Mouse (Mus musculus) midbrain, postnatal 0 days (tissue): ENCODE data around the gene Catip. TPM values are rescaled to one million over a fixed set of nuclear protein-coding genes. Genes with fewer than 3 reads are reported as not detected.
"Not testable (repeated sequence)": the region's sequence is repeated elsewhere in the genome, so short reads cannot be mapped to it uniquely, and the experiment has no call there.

Source experiments
- ATAC-seq: fragments of 200-750 bp; cut with Nextera tagmentation; 2 replicates; pipeline ENCODE4 v1.8.0; 2017; ENCODE audit warnings: moderate number of reproducible peaks, mild to moderate bottlenecking, moderate TSS enrichment, moderate library complexity; ENCODE audit not compliant: low FRiP score
- DNase-seq: peaks from one replicate; pipeline ENCODE4 v3.0.0-alpha.2; 2015; ENCODE audit warnings: low spot score
- H3K27ac ChIP-seq: fragments of 300-500 bp; sonication (generic); 2 replicates; pipeline ENCODE4 v1.5.1; 2014; ENCODE audit warnings: low read depth, mild to moderate bottlenecking, low read length, mixed read lengths
- H3K27me3 ChIP-seq: fragments of 300-500 bp; sonication (generic); 2 replicates; pipeline ENCODE4 v1.6.1; 2014; ENCODE audit warnings: low read length, control low read depth, mixed read lengths; ENCODE audit not compliant: insufficient read depth
- H3K36me3 ChIP-seq: fragments of 300-500 bp; sonication (generic); 2 replicates; pipeline ENCODE4 v1.6.1; 2014; ENCODE audit warnings: low read length, control low read depth, mixed read lengths; ENCODE audit not compliant: insufficient read depth
- H3K4me1 ChIP-seq: fragments of 300-500 bp; sonication (generic); 2 replicates; pipeline ENCODE4 v1.6.1; 2014; ENCODE audit warnings: mild to moderate bottlenecking, control low read depth, antibody characterized with exemption, low read length, mixed read lengths; ENCODE audit not compliant: insufficient read depth
- H3K4me2 ChIP-seq: fragments of 300-500 bp; sonication (generic); 2 replicates; pipeline ENCODE4 v1.6.1; 2014; ENCODE audit warnings: low read depth, mild to moderate bottlenecking, low read length, mixed read lengths; ENCODE audit not compliant: poor library complexity, severe bottlenecking
- H3K4me3 ChIP-seq: fragments of 300-500 bp; sonication (generic); 2 replicates; pipeline ENCODE4 v1.5.1; 2014; ENCODE audit warnings: low read depth, mild to moderate bottlenecking, low read length, moderate library complexity
- H3K9ac ChIP-seq: fragments of 300-500 bp; sonication (generic); replicated peaks from 2 replicates; pipeline ENCODE4 v1.6.1; 2014; ENCODE audit warnings: mild to moderate bottlenecking, low read length, moderate library complexity, mixed read lengths; ENCODE audit not compliant: poor library complexity, severe bottlenecking
- H3K9me3 ChIP-seq: fragments of 300-500 bp; sonication (generic); 2 replicates; pipeline ENCODE4 v1.6.1; 2016; ENCODE audit warnings: low read length, control low read depth
- CTCF ChIP-seq: IDR thresholded peaks from 2 replicates; pipeline ENCODE4 v1.5.1; 2016; ENCODE audit warnings: antibody characterized with exemption, mild to moderate bottlenecking
- WGBS: fragments of 180-500 bp; shearing (Covaris S2); extraction: QIAGEN DNeasy Blood & Tissue Kit; methylation state at CpG from one replicate; pipeline ENCODE4 v1.1.7; 2014; 5-methylcytosine and 5-hydroxymethylcytosine counted together
- polyA plus RNA-seq: library from polyadenylated mRNA; unstranded; fragments of >200 nt; fragmentation: Nextera tagmentation; extraction: Ambion mirVana; gene quantifications from 2 replicates; pipeline ENCODE4 v1.2.1, GENCODE M21; 2015
- total RNA-seq: library from RNA; depleted of rRNA; stranded (reverse); fragments of >200 nt; gene quantifications from 2 replicates; pipeline ENCODE4 v1.2.3, GENCODE M21; 2014

Gene Catip
- total and polyA plus RNA-seq, 2 experiments from 2014 or later: 2.4 to 4.0 TPM

- ATAC-seq (no peak), DNase-seq (no peak)
- no peak for TF ChIP-seq CTCF
- H3K4me2 ChIP-seq: no peak overlapping the region
- no peak overlapping the region for H3K9ac ChIP-seq
- no peak overlapping the region for H3K4me3 ChIP-seq
- no peaks in the 10 kb centered on the region for H3K9me3 ChIP-seq
- H3K36me3 ChIP-seq: no peaks in the 10 kb centered on the region
- H3K27ac ChIP-seq: no peak overlapping the region
- H3K27me3 ChIP-seq: no peaks in the 10 kb centered on the region
- 74% methylated on average over 6 of the region's 6 CpGs for WGBS
- H3K4me1 ChIP-seq: 0 out of 2 replicates have a peak, but pooled peaks cover 2% of the 10 kb centered on the region
Measured at GRCm38 (mm10) chr1:74335436-74336170, 26.3 kb upstream of the Catip start.

GRCm38 (mm10) chr1:74337241-74337771, 24.6 kb upstream of the Catip start:
- no peak overlapping the region for H3K27ac ChIP-seq
- H3K4me3 ChIP-seq: no peak overlapping the region
- ATAC-seq (no peak), DNase-seq (no peak)
- no peaks in the 10 kb centered on the region for H3K27me3 ChIP-seq
- 79% methylated on average over 3 of the region's 3 CpGs for WGBS
- 0 out of 2 replicates have a peak, but pooled peaks cover 2% of the 10 kb centered on the region for H3K4me1 ChIP-seq
- H3K9me3 ChIP-seq: no peaks in the 10 kb centered on the region
- H3K9ac ChIP-seq: no peak overlapping the region
- H3K4me2 ChIP-seq: no peak overlapping the region
- no peaks in the 10 kb centered on the region for H3K36me3 ChIP-seq
- no peak for TF ChIP-seq CTCF

GRCm38 (mm10) chr1:74338013-74338412, 23.9 kb upstream of the Catip start:
- H3K9me3 ChIP-seq: no peaks in the 10 kb centered on the region
- ATAC-seq: no peak
- no peak overlapping the region for H3K4me2 ChIP-seq
- H3K36me3 ChIP-seq: no peaks in the 10 kb centered on the region
- no peak overlapping the region for H3K27ac ChIP-seq
- H3K9ac ChIP-seq: no peak overlapping the region
- 0 out of 2 replicates have a peak, but pooled peaks cover 2% of the 10 kb centered on the region for H3K4me1 ChIP-seq
- no peak overlapping the region for H3K4me3 ChIP-seq
- H3K27me3 ChIP-seq: no peaks in the 10 kb centered on the region
- DNase-seq: no peak
- TF ChIP-seq CTCF: no peak
- 81% methylated on average over 5 of the region's 5 CpGs for WGBS

- no peak for ATAC-seq
- no peak overlapping the region for H3K4me2 ChIP-seq
- no peak for TF ChIP-seq CTCF
Measured at GRCm38 (mm10) chr1:74338626-74339025, 23.3 kb upstream of the Catip start.

GRCm38 (mm10) chr1:74339917-74340316, 22.0 kb upstream of the Catip start:
- TF ChIP-seq CTCF: no peak
- H3K9ac ChIP-seq: no peak overlapping the region
- no peak overlapping the region for H3K27ac ChIP-seq
- 95% methylated on average over 9 of the region's 9 CpGs for WGBS
- H3K36me3 ChIP-seq: no peaks in the 10 kb centered on the region
- H3K27me3 ChIP-seq: no peaks in the 10 kb centered on the region
- H3K9me3 ChIP-seq: no peaks in the 10 kb centered on the region
- ATAC-seq (no peak), DNase-seq (no peak)
- no peaks in the 10 kb centered on the region for H3K4me1 ChIP-seq
- no peak overlapping the region for H3K4me2 ChIP-seq
- H3K4me3 ChIP-seq: no peak overlapping the region

More at GRCm38 (mm10) chr1:74338626-74339025, 23.3 kb upstream of the Catip start:
- WGBS: 60% methylated on average over 4 of the region's 4 CpGs
- no peak overlapping the region for H3K4me3 ChIP-seq
- H3K4me1 ChIP-seq: 0 out of 2 replicates have a peak, but pooled peaks cover 2% of the 10 kb centered on the region
- no peak for DNase-seq
- no peaks in the 10 kb centered on the region for H3K27me3 ChIP-seq
- H3K9me3 ChIP-seq: no peaks in the 10 kb centered on the region
- no peaks in the 10 kb centered on the region for H3K36me3 ChIP-seq
- no peak overlapping the region for H3K27ac ChIP-seq
- H3K9ac ChIP-seq: no peak overlapping the region

GRCm38 (mm10) chr1:74340361-74340764, 21.5 kb upstream of the Catip start:
- H3K36me3 ChIP-seq: no peaks in the 10 kb centered on the region
- 0 out of 2 replicates have a peak, but pooled peaks have one; percentile 22 for ATAC-seq
- H3K4me1 ChIP-seq: no peaks in the 10 kb centered on the region
- H3K4me3 ChIP-seq: no peak overlapping the region
- no peaks in the 10 kb centered on the region for H3K9me3 ChIP-seq
- H3K4me2 ChIP-seq: no peak overlapping the region
- no peak for TF ChIP-seq CTCF
- no peak overlapping the region for H3K27ac ChIP-seq
- no peaks in the 10 kb centered on the region for H3K27me3 ChIP-seq
- peak; percentile 51 for DNase-seq
- WGBS: 77% methylated on average over 6 of the region's 6 CpGs
- no peak overlapping the region for H3K9ac ChIP-seq

- not testable (repeated sequence) for ATAC-seq, H3K4me3 ChIP-seq
Measured at GRCm38 (mm10) chr1:74340992-74341391, 20.9 kb upstream of the Catip start.

More at GRCm38 (mm10) chr1:74340992-74341391, 20.9 kb upstream of the Catip start:
- H3K27ac ChIP-seq, H3K27me3 ChIP-seq, DNase-seq, H3K36me3 ChIP-seq, H3K4me2 ChIP-seq, H3K9me3 ChIP-seq, H3K9ac ChIP-seq, H3K4me1 ChIP-seq: not testable (repeated sequence)
- 91% methylated on average over 4 of the region's 4 CpGs for WGBS
